Mouse (Mus musculus) activated CD4-positive, CD25-positive, alpha-beta regulatory T cell, adult 9 weeks (primary cell): ENCODE measurements around the gene Zfp839. TPM values are rescaled to one million over a fixed set of nuclear protein-coding genes. Genes with fewer than 3 reads are reported as not detected.

Experiments used
- polyA plus RNA-seq: library from polyadenylated mRNA; unstranded; fragments of 100-300 nt; shearing (Covaris generic); gene quantifications from one replicate; pipeline ENCODE4 v1.2.1, GENCODE M21; 2017

The Zfp839 gene
- polyA plus RNA-seq, result 1.9 TPM

DNA sequence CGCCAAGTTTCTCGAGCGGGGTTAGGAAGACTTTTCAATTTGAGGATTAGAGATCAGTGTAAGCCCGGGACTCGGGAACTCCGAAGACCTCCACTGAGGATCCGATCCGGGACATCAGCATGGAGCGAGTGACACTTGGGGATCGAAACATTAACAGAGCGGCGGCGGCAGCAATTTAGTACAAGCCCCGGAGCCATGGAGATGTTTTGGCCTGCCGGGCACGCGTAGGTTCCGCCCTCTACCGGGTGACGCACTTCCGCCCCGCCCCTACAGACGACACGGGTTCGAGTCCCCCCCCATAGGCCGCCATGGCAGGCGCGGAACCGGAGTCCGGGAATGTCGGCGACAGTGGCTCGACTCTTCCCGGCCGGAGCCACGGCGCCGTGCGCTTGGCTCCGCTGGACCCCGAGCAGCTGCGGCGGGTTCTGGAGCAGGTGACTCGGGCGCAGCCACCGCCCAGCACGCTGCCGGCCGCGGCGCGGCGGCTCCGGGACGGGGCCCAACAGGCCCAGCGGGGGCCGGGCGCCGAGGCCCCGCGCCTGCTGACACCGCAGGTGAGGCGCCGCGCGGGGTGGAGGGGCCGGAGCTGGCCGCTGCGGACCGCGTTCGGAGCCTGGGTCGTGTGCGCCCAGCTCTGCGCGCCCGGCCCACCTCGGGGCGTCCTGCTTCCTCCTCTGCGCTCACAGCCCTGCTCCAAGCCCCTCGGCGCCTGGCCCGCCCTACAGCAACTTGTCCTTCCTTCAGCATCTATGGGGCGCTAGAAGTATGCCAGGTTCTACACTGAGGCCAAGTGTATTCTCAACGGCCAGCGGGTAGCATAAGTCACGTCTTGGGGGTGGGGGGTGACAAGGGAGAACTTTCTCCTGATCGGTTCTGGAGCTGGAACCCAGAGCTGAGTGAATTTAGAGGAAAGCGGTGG is at the start of gene Zfp839:
Zfp839 (plus strand) TSS at position 244 of the 919 bp plus-strand sequence.

GRCm38 (mm10) chr12:110840348-110841198 is 9.5 kb upstream of the Zfp839 start, which contains the start of gene Mok:
Gene Mok (minus strand): TSS chr12:110840939.

DNA sequence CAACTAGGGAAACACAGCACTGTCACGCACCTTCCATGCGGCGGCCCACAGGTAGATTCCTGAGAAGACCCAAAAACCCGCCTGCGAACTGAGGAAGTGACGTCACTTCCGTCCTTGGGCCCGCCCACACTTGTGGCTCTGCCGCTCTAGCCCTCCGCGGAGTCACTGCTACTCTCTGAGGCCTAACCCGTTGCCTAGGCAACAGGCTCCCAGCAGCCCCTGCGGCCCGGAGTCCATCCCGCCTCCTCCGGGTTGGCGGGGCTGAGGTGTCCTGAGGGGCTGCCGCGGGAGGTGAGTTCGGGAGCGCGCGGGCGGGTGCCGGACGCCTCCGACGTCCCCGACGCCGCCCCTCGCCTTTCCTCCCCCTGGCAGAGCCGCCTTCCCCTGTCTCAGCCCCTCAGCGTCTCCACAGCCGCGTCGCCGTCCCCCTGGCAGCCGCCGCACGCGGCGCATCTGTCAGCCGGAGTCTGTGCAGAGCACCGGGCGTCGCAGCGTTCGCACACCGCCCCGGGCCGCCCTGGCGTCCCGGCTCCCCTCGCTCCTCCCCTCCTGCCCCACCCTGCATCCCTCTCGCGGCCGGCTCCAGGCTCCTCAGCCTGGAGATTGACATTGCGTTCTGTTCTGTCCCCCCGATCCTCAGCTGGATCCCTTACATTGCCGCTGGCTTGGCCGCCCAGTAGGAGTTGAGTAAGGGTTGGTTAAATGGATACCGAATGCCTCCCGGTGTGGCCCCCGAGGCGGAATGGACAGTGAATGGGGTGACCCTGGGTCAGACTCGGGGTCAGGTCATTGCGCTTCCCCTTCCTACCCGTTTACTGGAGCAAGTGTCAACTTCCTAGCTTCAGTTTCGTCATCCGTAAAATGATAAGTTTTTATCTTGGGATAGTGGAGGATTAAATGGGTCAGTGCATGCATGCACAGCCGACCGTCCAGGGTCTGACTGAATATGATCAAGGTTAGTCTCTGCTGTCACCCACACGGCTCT is 39.3 kb downstream of the Zfp839 start, which contains the start of the genes Cinp and Tecpr2:
Cinp (minus strand) TSS at position 110 of the 985 bp plus-strand sequence.
Tecpr2 (plus strand) TSS at position 229 of the 985 bp plus-strand sequence.

Other genes starting within 250 kb of the Zfp839 start
- 25.8 TPM for gene Dync1h1, start 248.8 kb upstream of the Zfp839 start, polyA plus RNA-seq
- not detected for gene 1700001K19Rik, start 167.6 kb upstream of the Zfp839 start, polyA plus RNA-seq
- gene Hsp90aa1, start 147.5 kb upstream of the Zfp839 start, polyA plus RNA-seq, result 470 TPM
- 53.5 TPM for gene Wdr20, start 112.3 kb upstream of the Zfp839 start, polyA plus RNA-seq
- 0.20 TPM for gene Mok, start 9.3 kb upstream of the Zfp839 start, polyA plus RNA-seq
- 42.5 TPM for gene Cinp, start 38.9 kb downstream of the Zfp839 start, polyA plus RNA-seq
- gene Tecpr2, start 39.0 kb downstream of the Zfp839 start, polyA plus RNA-seq, result 2.7 TPM
- gene Ankrd9, start 128.8 kb downstream of the Zfp839 start, polyA plus RNA-seq, result 1.1 TPM
- 6.8 TPM for gene Rcor1, start 189.1 kb downstream of the Zfp839 start, polyA plus RNA-seq